Mouse (Mus musculus): ENCODE results near the gene E2f1. TPM values are rescaled to one million over a fixed set of nuclear protein-coding genes. Genes with fewer than 3 reads are reported as not detected.
A peak's percentile ranks its signal among the peaks of the same experiment; 100 is the strongest.

E2f1 gene
- polyA plus RNA-seq (2016; fragmentation: Nextera tagmentation; extraction: Ambion mirVana) = 29.9 and 30.8 TPM in 2 replicates

GRCm38 (mm10) chr2:154569836-154570286, at the start of gene E2f1:
Gene E2f1 (minus strand): TSS chr2:154569892.
- under 1% methylated on average over 44 of the region's 44 CpGs for WGBS
- peak within 1 kb of the TSS; percentile 96 for H3K4me2 ChIP-seq (replicated peaks)

GRCm38 (mm10) chr2:154617061-154617460, 47.4 kb upstream of the E2f1 start:
- Histone ChIP-seq H3K9ac (no peak overlapping the region), H3K36me3 (no peaks in the 10 kb centered on the region), H3K27me3 (replicated peaks) (no peaks in the 10 kb centered on the region), H3K4me3 (no peak overlapping the region), H3K4me1 (peaks cover 11% of the 10 kb centered on the region; the same call in 1 of the 2 replicates), H3K27ac (no peak overlapping the region), H3K4me2 (replicated peaks) (no peak overlapping the region), H3K9me3 (no peaks in the 10 kb centered on the region)
- ATAC-seq (ENCODE audit: low FRiP score, low read depth) = no peak
- WGBS = 93% methylated on average over 3 of the region's 3 CpGs

More at GRCm38 (mm10) chr2:154569836-154570286, at the start of gene E2f1:
- H3K9ac ChIP-seq = peak within 1 kb of the TSS; percentile 77
- H3K36me3 ChIP-seq = no peaks in the 10 kb centered on the region
- peak within 1 kb of the TSS; percentile 84 for H3K4me3 ChIP-seq
- ATAC-seq (ENCODE audit: low FRiP score, low read depth) = peak; percentile 97
- H3K9me3 ChIP-seq = no peaks in the 10 kb centered on the region
- H3K27ac ChIP-seq = peak within 1 kb of the TSS; percentile 65
- H3K27me3 ChIP-seq (replicated peaks) = no peaks in the 10 kb centered on the region
- peaks cover 46% of the 10 kb centered on the region for H3K4me1 ChIP-seq

- 93% methylated on average over 5 of the region's 5 CpGs for WGBS
- Histone ChIP-seq H3K4me1 (peaks cover 11% of the 10 kb centered on the region; the same call in 1 of the 2 replicates), H3K4me2 (replicated peaks) (no peak overlapping the region), H3K27ac (no peak overlapping the region), H3K9me3 (no peaks in the 10 kb centered on the region), H3K27me3 (replicated peaks) (no peaks in the 10 kb centered on the region), H3K36me3 (no peaks in the 10 kb centered on the region), H3K9ac (no peak overlapping the region), H3K4me3 (no peak overlapping the region)
- no peak for ATAC-seq (ENCODE audit: low FRiP score, low read depth)
Measured at GRCm38 (mm10) chr2:154615674-154616073, 46.0 kb upstream of the E2f1 start.

- Histone ChIP-seq H3K36me3 (no peaks in the 10 kb centered on the region), H3K4me3 (no peak overlapping the region), H3K9me3 (no peaks in the 10 kb centered on the region), H3K4me1 (peaks cover 11% of the 10 kb centered on the region; the same call in 1 of the 2 replicates), H3K4me2 (replicated peaks) (peak overlapping the region; percentile 69), H3K27me3 (replicated peaks) (no peaks in the 10 kb centered on the region), H3K27ac (no peak overlapping the region), H3K9ac (no peak overlapping the region)
- WGBS = 77% methylated on average over 19 of the region's 19 CpGs
- ATAC-seq (ENCODE audit: low FRiP score, low read depth) = no peak
Measured at GRCm38 (mm10) chr2:154614841-154615576, 45.3 kb upstream of the E2f1 start.

- Histone ChIP-seq H3K27ac (peak within 1 kb of the TSS; percentile 94), H3K9me3 (no peaks in the 10 kb centered on the region), H3K9ac (peak within 1 kb of the TSS; percentile 81), H3K27me3 (replicated peaks) (no peaks in the 10 kb centered on the region), H3K4me2 (replicated peaks) (peak within 1 kb of the TSS; percentile 69), H3K4me1 (peaks cover 11% of the 10 kb centered on the region; the same call in 1 of the 2 replicates), H3K36me3 (no peaks in the 10 kb centered on the region), H3K4me3 (peak within 1 kb of the TSS; percentile 51)
- under 1% methylated on average over 86 of the region's 98 CpGs for WGBS
- ATAC-seq (ENCODE audit: low FRiP score, low read depth) = peak; percentile 93
Measured at GRCm38 (mm10) chr2:154613118-154614115, 43.7 kb upstream of the E2f1 start, which contains the start of the genes Zfp341 and 4930519P11Rik. Gene Zfp341 (plus strand): TSS chr2:154613297. Gene 4930519P11Rik (minus strand): TSS chr2:154613437.

GRCm38 (mm10) chr2:154609050-154609767, 39.5 kb upstream of the E2f1 start:
- H3K27ac ChIP-seq = no peak overlapping the region
- no peak overlapping the region for H3K4me3 ChIP-seq
- WGBS = 65% methylated on average over 10 of the region's 10 CpGs
- no peaks in the 10 kb centered on the region for H3K27me3 ChIP-seq (replicated peaks)
- H3K4me2 ChIP-seq (replicated peaks) = no peak overlapping the region
- ATAC-seq (ENCODE audit: low FRiP score, low read depth) = no peak
- no peak overlapping the region for H3K9ac ChIP-seq
- H3K9me3 ChIP-seq = no peaks in the 10 kb centered on the region
- H3K4me1 ChIP-seq = peaks cover 5% of the 10 kb centered on the region; the same call in 1 of the 2 replicates
- no peaks in the 10 kb centered on the region for H3K36me3 ChIP-seq

GRCm38 (mm10) chr2:154606965-154607364, 37.3 kb upstream of the E2f1 start:
- H3K9ac ChIP-seq = no peak overlapping the region
- no peaks in the 10 kb centered on the region for H3K36me3 ChIP-seq
- H3K27ac ChIP-seq = no peak overlapping the region
- no peaks in the 10 kb centered on the region for H3K9me3 ChIP-seq
- no peaks in the 10 kb centered on the region for H3K27me3 ChIP-seq (replicated peaks)
- ATAC-seq (ENCODE audit: low FRiP score, low read depth) = no peak
- no peak overlapping the region for H3K4me2 ChIP-seq (replicated peaks)
- H3K4me1 ChIP-seq = peaks cover 6% of the 10 kb centered on the region
- no peak overlapping the region for H3K4me3 ChIP-seq
- 89% methylated on average over 1 of the region's 1 CpGs for WGBS

GRCm38 (mm10) chr2:154604156-154604555, 34.5 kb upstream of the E2f1 start:
- ATAC-seq (ENCODE audit: low FRiP score, low read depth) = no peak

GRCm38 (mm10) chr2:154603638-154604153, 34.0 kb upstream of the E2f1 start, which contains the start of gene Pxmp4:
Gene Pxmp4 (minus strand): TSS chr2:154603708.
- Histone ChIP-seq H3K36me3 (no peaks in the 10 kb centered on the region), H3K9ac (peak within 1 kb of the TSS; percentile 75), H3K9me3 (no peaks in the 10 kb centered on the region), H3K4me3 (peak within 1 kb of the TSS; percentile 72), H3K27ac (no peak within 1 kb of the TSS), H3K4me2 (replicated peaks) (peak within 1 kb of the TSS; percentile 76), H3K4me1 (peaks cover 6% of the 10 kb centered on the region), H3K27me3 (replicated peaks) (no peaks in the 10 kb centered on the region)
- under 1% methylated on average over 13 of the region's 13 CpGs for WGBS
- peak; percentile 100 for ATAC-seq (ENCODE audit: low FRiP score, low read depth)

More at GRCm38 (mm10) chr2:154604156-154604555, 34.5 kb upstream of the E2f1 start:
- Histone ChIP-seq H3K9me3 (no peaks in the 10 kb centered on the region), H3K36me3 (no peaks in the 10 kb centered on the region), H3K27ac (no peak overlapping the region), H3K9ac (no peak overlapping the region), H3K4me1 (peaks cover 6% of the 10 kb centered on the region), H3K4me2 (replicated peaks) (peak overlapping the region; percentile 76), H3K27me3 (replicated peaks) (no peaks in the 10 kb centered on the region), H3K4me3 (0 out of 2 replicates have a peak overlapping the region, but pooled peaks have one; percentile 8)
- WGBS = 40% methylated on average over 7 of the region's 7 CpGs

- Histone ChIP-seq H3K27ac (no peak overlapping the region), H3K27me3 (replicated peaks) (no peaks in the 10 kb centered on the region), H3K4me3 (peak overlapping the region; percentile 72), H3K4me2 (replicated peaks) (peak overlapping the region; percentile 76), H3K9me3 (no peaks in the 10 kb centered on the region), H3K36me3 (no peaks in the 10 kb centered on the region), H3K9ac (peak overlapping the region; percentile 75), H3K4me1 (peaks cover 6% of the 10 kb centered on the region)
- ATAC-seq (ENCODE audit: low FRiP score, low read depth) = no peak
- 17% methylated on average over 22 of the region's 22 CpGs for WGBS
Measured at GRCm38 (mm10) chr2:154603007-154603637, 33.4 kb upstream of the E2f1 start.

GRCm38 (mm10) chr2:154601324-154601723, 31.6 kb upstream of the E2f1 start:
- H3K27me3 ChIP-seq (replicated peaks) = no peaks in the 10 kb centered on the region
- H3K9ac ChIP-seq = no peak overlapping the region
- no peaks in the 10 kb centered on the region for H3K9me3 ChIP-seq
- 70% methylated on average over 3 of the region's 3 CpGs for WGBS
- no peak overlapping the region for H3K27ac ChIP-seq
- H3K4me2 ChIP-seq (replicated peaks) = no peak overlapping the region
- ATAC-seq (ENCODE audit: low FRiP score, low read depth) = no peak
- no peaks in the 10 kb centered on the region for H3K36me3 ChIP-seq
- no peak overlapping the region for H3K4me3 ChIP-seq
- H3K4me1 ChIP-seq = peaks cover 6% of the 10 kb centered on the region
